Mouse (Mus musculus): ENCODE results near the gene Gas2.

DNA sequence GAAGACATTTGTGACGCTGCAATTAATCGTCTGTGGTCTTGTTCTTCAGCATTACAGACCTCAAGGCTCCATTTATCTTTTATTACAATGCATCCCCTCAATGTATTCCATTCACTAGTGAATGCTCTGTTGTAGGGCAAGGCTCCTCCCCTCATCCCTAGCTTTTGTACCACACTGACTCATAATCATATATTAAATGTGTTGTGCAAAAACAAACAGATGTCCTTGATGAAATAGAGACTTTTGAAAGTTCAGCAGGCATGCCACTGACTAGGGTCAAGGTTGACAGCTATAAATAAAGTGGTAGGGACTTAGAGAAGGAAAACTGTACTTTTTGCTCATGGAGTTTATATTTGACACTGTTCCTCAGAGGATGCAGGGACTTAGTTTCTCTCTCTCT lies 111.7 kb downstream of the Gas2 start:
- TF ChIP-seq CTCF (IDR thresholded peaks at IDR 0.05) (no peak), POLR2A (IDR thresholded peaks at IDR 0.05; ENCODE audit: insufficient read depth, low read depth, low read length) (no peak)
